Mouse (Mus musculus) lung, postnatal 4 days (tissue): ENCODE data around the gene Slc44a4.
"Not testable (repeated sequence)": the region's sequence is repeated elsewhere in the genome, so short reads cannot be mapped to it uniquely, and the experiment has no call there.

ENCODE experiments used
- DNase-seq, 2 experiments: peaks; one replicate each; pipeline ENCODE4 v3.0.0; 2021

The Slc44a4 gene

DNA sequence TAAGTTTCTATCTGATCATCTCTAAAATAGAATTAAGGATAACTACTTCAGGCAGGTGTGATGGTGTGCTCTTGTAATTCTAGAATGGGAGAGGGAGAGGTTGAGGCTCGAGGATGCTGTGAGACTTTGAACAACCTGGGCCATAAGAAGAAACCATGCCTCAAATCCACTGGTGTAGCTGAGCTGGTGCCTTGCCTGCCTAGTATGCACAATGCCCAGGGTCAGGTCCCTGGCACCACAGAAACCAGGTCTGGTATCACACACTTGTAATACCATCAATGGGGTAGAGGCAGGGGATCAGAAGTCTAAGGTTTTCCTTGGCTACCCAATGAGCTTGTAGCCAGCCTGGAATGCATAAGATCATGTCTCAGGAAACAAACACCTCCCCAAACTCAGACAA lies 48.6 kb downstream of the Slc44a4 start:
- DNase-seq = no peak

- DNase-seq = no peak
Observed at GRCm38 (mm10) chr17:34964640-34965049, 50.4 kb downstream of the Slc44a4 start.

DNA sequence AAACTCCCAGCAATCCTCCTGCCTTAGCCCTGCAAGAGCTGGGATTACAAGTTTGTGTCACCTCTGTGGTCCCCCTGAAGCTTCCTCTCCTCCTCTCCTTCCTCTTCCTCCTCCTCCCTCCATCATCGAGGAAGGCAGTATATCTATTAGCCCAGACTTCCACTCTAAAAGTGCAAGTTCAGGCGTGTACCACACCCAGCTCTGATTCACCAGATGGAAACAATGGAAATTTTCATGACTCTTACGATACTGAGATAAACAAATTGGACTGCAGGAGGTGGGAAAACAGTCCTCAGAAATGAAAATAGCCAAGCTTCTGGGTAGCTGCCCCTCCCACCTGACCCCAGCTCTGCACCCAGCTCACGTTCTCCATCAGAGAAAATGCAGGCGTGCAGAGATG lies 51.4 kb downstream of the Slc44a4 start:
- DNase-seq = no peak

DNA sequence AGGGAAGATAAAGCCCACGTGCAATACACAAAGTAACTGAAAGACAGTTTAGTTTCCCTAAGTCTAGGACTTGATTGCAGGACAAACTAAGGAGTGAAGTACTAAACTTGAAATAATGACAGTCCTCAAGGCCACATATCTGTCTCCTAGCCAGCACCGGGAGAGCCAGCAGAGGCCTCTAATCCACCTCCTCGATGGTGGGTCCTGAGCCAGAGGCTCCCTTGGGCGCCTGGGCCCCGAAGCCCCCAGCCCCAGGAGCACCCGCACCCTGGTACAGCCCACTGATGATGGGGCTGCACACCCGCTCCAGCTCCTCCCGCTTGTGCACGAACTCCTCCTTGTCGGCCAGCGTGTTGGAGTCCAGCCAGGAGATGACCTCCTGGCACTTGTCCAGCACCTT lies 55.6 kb downstream of the Slc44a4 start, which contains the start of gene Gm20481:
Gm20481 (plus strand) TSS at position 91 of the 400 bp plus-strand sequence.
- DNase-seq = not testable (repeated sequence)

DNA sequence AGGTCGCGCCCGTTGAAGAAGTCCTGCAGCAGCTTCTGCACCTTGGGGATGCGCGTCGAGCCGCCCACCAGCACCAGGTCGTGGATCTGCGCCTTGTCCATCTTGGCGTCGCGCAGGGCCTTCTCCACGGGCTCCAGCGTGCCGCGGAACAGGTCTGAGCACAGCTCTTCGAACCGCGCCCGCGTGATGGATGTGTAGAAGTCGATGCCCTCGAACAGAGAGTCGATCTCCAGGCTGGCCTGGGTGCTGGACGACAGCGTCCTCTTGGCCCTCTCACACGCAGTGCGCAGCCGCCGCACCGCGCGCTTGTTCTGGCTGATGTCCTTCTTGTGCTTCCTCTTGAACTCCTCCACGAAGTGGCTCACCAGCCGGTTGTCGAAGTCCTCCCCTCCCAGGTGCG lies 56.6 kb downstream of the Slc44a4 start:
- not testable (repeated sequence) for DNase-seq

- DNase-seq = not testable (repeated sequence)
Observed at GRCm38 (mm10) chr17:34971694-34972068, 57.4 kb downstream of the Slc44a4 start.

DNA sequence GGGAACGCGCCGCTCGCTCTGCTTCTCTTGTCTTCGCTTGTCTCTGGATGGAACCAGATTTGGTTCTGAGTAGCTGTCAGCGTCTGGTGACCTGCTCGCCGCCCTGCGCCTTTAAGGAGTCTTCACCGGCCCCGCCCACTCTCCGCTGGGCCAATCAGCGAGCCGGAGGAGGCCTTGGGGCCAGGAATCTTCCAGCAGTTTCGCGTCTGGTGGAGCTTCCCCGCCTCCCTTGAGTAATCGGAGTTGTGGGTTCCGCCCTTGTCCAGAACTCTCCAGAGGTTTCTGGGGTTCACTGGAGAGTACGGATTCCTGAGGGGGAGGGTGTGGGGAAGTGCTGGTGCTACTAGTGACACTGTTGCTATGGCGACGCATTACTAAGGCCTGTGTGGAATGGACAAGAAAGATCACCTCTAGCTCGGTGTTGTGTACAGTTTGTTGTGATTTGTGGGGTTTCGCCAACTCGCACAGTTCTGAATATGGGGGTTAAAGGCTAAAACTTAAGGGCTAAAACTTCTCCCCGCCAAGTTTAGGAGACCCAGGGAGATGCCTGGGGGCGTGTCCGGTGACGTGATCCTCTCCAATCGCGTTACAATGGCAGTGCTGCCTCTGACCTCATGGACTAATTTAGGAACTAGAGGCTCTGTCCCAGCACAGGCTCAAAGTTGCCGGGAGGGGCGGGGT lies 57.9 kb downstream of the Slc44a4 start, which contains the start of the genes Hspa1a and Hspa1l:
Hspa1a (minus strand) TSS at position 88 of the 681 bp plus-strand sequence.
Hspa1l (plus strand) TSS at position 635 of the 681 bp plus-strand sequence.
- DNase-seq = peak; percentile 85 to 86

DNA sequence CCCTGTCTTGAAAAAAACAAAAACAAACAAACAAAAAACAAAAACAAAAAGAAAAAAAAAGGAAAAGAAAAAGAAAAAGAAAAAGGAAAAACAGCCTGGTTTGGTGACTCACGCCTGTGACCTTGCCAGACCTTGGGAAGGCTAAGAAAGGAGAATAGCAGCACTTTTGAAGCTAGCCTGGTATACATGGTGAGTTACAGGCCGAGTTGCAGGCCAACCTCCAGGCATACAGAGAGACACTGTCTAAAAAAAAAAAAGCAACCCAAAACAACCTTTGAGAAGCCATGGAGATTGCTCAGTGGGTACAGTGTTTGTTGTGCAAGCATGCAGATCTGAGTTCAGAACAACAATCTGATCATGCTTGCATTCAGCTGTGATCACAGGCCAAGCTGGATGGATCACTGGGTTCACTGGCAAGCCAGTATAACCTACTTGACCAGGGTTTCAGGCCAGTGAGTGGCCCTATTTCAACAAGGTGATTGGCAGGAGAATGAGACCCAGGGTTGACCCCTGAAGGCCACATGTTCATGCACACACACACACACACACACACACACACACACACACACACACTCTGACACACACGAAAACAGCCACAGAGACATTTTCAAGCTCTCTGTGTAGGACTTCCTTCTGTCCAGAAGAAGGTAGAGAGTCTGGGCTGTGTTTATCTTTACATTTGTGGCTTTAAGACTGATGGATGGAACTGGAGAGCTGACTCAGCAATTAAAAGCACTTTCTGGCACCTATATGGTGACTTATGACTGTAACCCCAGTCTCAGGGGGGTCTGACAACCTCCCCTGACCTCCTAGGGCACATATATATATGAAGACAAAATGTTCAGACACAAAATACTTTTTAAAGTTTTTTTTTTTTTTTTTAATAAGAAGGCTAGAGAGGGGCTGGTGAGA lies 61.6 kb downstream of the Slc44a4 start:
- DNase-seq = no peak

- DNase-seq = no peak
Observed at GRCm38 (mm10) chr17:34977000-34977399, 62.7 kb downstream of the Slc44a4 start.

GRCm38 (mm10) chr17:34978239-34978638 lies 64.0 kb downstream of the Slc44a4 start:
- no peak for DNase-seq

GRCm38 (mm10) chr17:34979631-34980030 lies 65.4 kb downstream of the Slc44a4 start:
- no peak for DNase-seq
